Mouse (Mus musculus) bone marrow, adult 2 months (tissue): ENCODE data around the gene Ccdc148.

Source experiments
- CTCF ChIP-seq: fragments of 200-500 bp; IDR thresholded peaks from 2 replicates; pipeline ENCODE4 v1.5.1; 2011; ENCODE audit warnings: low read length, control low read depth; ENCODE audit not compliant: control insufficient read depth, insufficient read depth
- POLR2A ChIP-seq: fragments of 200-500 bp; IDR thresholded peaks from 2 replicates; pipeline ENCODE4 v1.6.1; 2011; ENCODE audit warnings: low read depth, mild to moderate bottlenecking, control low read depth, low read length, borderline replicate concordance; ENCODE audit not compliant: control insufficient read depth

GRCm38 (mm10) chr2:59175926-59176325 lies 15.4 kb upstream of the Ccdc148 start:
- TF ChIP-seq CTCF (no peak), POLR2A (no peak)
